Mouse (Mus musculus) mesoderm, embryonic 11.5 days (tissue): Measurements from ENCODE around the gene Rnf145.

Experiments
- DNase-seq: peaks from one replicate; pipeline ENCODE4 v3.0.0-alpha.2; 2012; ENCODE audit warnings: low read depth, low spot score

Rnf145 gene

DNA sequence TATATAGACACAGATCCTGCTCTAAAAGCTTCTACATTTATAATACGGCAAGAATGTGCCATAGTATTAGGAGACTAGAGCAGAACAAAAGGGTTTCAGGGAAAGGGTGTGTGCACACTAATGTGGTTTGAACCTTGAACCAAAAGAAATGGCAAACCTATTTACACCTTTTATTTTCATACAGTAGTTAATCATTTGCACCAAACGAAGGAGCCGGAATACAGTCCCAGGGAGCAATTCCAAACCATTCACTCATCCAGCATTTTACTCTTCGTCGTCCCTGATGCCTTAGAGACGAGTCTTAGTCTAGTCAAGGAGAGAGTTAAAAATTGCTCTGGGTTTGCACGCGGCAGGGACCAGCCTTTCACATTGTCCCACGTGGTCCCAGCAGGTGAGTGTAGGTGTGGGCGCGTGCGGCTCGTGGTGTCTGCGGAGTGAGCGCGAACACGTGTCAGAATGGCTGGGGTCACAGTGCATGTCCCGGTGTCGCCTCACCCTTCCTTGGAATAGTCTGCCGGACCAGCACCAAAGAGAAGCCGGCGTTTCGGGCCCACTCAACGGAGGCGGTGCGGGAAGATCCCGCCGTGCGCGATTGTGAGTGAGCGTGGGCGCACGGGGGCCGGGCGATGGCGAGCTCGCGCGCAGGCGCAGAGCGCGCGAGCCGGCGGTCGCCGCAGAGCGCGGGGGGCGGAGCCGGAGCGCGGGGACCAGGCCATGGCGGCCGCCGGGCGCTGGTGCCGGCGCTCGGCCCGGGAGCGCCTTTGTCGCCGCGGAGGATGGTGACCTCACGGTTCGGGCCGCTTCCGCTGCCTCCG, at the start of gene Rnf145:
Gene Rnf145, plus strand, starts transcription at position 684 of the 815 bp plus-strand sequence.
- peak; percentile 69 for DNase-seq

DNA sequence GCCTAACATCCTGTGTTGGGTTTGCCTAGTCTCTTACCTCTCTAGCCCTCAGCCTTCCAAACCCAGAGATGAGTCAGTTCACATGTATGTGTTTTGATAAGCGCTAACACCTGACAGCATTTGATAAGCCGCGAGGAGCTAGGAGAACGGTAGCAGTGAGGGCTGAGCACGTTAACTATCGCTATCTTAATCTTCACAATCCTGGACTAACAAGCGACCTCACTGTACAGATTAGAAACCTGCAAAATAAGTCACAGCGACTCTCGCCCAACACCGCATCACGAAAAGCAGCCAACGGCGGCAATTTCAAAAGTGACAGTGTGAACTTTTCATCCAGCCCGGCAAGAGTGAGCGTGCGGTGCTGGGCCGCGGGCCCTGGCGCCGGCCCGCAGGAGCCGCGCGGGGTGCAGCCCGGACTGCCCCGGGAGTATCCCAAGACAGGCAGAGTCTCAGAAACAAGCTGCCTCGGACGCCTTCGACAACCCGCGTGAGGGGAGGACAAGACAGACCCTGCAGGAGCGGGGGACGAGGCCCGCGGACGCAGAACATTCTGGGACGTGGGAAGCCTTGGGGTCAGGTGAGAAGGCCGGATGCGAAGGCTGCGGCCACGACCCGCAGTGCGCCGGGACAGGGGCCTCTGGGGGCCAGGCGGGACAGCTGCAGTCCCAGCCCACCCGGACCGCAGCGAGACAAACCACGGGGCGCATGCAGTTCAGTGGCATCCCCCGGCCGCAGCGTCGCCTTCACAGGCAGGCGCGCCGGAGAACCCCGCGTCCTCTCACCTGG, 48.9 kb upstream of the Rnf145 start:
- no peak for DNase-seq

DNA sequence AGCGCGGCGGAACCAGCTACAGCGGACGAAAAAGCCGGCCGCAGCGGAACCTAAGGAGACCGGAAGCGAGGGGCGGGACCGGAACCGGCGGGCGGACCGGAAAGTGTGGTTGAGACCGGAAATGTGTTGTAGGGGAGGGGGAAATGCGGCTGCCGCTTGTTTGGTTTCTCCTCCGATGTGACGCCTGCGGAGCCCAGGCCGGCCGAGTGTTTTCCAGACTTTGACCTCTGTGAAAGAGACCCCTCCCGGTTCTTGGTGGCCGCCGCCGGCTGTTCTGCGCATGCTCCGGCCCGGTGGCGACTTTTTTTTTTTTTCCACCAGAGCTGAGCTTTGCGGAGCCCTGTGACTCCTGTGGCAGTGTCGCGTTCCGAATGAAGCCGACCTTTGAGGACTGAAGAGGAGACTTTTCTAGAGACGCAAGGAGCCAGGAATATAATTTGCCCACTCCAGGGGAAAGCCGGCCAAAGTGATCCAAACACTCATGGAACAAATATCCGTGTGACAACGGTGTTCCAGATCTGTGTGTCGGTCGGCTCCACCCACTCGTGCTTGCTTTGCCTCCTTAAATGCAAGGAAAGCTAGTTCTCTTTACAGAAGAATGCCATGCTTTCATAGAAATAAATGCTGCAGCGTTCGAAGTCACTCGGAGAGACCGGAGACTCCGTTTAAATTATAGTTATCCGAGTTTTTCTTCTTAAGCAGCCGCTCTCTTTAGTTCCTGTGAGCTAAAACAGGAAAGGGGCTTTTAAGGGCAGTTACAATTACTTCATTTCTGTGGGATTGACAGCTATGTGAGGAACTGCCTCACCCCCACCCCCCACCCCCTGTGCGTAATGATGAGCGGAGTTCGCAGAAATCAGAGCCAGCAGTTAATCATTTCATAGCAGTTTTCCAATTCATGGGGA, 48.1 kb upstream of the Rnf145 start, which contains the start of gene Ublcp1:
Gene Ublcp1, minus strand, starts transcription at position 67 of the 905 bp plus-strand sequence.
- peak; percentile 94 for DNase-seq

DNA sequence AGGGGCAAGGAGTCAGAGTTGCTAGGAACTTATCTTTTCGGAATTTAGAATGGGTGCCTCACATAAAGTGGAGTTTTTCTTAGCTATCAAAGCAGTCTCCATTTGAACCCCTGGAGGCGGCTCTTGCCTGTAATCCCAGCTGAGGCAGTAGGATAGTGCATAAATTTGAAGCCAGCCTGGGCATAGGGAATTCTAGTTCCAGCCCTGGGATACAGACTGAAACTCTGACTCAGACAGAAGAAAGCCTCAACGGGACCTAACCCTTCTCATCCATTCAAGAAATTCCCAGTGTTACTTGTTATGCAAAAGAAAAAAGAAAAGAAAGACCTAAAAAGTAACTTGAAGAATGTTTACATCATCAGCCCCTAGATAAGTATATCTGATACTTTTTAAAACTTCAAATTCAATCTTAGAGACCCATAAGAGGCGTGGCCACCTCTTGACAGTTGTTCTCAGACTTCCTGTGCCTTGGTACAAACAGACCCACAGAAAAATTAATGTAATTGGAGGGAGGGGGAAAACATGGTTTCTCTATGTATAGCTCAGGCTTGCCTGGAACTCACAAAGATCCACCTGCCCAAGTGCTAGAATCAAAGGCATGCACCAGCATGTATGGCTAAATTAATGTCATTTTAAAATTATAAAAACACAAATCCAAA, 47.3 kb upstream of the Rnf145 start:
- DNase-seq = no peak

DNA sequence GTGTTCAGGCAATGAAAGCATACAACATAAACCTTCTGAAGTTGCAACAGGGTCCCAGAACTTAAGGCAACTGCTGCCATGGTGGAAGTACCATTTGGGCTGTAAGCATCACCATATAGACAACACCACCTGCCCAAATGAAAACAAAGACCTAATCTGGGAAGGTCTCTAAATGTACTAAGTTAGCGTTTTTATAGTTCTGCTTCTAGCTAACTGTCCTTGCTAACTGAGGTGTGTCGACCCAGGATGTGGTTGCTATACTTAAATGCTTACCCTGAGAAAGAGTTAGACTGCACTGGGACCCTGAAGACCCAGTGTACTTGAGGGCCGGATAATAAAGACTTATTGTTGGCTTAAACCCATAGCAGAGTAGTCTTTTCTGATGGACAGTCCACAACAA, 43.3 kb upstream of the Rnf145 start:
- DNase-seq = no peak

DNA sequence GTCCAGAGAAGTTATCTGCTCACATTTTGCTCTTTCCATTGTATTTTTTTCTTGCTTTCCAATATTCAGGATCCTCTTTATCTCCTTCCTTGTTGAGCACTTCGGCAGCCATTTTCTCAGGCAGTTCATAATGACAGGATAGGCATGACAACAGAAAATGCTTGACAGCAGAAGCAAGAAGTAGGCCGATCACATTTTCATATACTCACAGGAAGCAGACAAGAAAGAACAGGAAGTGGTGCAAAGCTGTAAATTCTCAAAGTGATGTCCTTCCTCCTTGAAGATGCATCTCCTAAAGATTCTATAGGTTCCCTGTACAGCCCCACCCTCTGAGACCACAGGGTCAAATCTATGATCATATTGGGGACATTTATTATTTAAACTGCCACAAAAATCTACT, 42.3 kb upstream of the Rnf145 start:
- no peak for DNase-seq

DNA sequence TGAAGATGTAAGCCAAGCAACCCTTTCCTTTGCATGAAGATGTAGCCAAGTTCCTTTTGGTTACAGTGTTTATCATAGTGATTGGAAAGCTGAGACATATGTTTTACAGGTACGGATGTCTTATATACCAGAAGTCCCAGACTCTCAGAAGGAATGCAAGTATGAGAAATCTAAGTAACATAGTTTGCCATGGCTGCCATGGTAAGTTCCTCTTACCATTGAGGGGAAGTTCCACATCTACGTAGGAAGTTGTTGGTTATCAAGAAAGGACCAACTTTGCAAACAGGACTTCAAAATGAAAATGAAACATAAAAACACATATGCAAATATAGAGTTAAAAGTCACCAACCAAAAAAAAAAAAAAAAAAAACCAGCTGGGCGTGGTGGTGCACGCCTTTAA, 40.4 kb upstream of the Rnf145 start:
- no peak for DNase-seq

DNA sequence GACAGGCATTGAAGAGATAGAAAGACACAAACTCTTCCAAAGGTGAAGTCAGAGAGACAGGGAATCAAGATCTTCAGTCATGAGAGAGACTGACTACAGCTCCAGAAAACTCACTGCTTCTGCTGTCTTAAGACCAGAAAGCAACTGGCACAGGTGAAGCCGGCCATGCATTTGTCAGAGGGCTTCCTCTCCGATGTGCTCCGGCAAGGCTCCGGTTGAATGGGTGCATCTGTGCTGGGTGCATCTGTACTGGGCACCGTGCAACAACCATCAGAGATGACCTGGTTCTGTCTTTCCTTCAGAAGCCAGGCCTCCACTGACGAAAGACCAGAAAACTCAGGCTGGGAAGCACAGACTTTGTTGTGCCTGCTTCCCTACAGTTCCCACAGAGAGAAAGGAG, 38.5 kb upstream of the Rnf145 start:
- DNase-seq = no peak

DNA sequence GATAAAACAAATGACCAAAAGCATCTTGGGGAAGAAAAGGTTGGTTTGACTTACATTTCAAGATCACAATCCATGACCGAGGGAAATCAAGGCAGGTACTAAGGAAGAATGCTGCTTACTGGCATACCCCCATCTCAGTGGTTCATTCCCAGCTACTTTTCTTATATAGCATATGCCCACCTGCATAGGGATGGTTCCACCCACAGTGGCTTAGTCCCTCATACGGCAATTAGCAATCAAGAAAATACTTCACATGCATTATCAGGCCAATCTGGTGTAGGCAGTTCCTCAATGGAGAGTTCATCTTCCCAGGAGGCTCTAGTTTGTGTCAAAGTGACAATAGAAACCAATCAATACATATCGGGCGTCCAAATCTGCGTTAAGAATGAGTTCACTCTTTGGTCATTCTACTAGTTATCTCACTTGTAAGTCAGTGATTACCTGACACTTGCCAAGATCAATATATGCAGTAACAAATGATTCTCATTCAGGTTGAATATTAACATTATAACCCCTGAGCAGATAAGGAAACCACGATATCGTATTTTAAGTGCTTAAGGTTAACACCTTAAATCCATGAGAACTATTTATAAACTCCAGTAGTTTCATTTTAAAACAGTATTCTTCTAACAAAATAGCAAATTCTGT, 33.6 kb upstream of the Rnf145 start:
- DNase-seq = no peak

DNA sequence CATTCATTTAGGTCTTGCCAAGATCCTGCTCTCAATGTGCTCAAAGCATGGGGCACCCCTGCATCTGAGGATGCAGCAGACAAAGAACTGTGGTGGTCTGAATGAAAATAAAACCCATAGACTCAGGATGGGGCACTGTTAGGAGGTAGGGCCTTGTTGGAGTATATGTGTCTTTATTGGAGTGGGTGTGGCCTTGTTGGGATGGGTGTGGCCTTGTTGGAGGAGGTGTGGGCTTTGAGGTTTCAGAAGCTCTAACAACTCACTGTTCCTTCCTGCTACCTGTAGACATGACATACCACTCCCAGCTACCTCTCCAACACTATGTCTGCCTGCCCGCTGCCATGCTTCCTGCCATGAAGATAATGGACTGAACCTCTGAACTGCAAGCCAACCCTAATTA, 29.6 kb upstream of the Rnf145 start:
- no peak for DNase-seq

DNA sequence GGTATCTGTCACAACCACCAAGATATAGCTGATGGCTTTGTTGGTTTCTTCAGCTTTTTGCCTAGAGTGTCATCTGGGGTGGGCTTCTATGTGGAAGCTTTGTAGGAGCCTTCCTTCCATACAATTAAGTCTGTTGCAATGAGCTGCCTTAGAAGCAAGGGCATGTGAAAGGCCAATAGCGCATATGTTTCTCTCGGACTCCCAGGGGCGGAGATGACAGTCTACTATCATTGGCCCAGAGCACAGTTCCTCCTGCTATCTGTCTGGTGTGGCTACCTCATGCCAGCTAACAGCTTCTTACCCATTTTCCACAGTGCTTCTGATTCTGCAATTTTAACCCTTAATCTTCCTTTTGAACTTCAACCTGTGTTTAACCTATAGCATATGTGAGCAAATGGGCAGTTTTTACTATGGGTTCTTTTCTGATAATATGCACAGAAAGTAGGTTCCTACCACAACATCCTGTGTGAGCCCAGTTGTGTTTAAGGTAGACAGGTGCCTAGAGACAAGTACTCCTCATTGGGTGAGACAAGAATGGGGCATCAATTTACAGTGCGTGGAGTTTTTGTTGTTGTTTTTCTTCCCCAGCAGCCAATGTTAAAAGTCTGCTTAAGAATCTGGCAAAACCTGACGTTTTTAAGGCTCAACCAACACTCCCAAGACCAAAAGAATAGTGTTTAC, 24.0 kb upstream of the Rnf145 start:
- no peak for DNase-seq

DNA sequence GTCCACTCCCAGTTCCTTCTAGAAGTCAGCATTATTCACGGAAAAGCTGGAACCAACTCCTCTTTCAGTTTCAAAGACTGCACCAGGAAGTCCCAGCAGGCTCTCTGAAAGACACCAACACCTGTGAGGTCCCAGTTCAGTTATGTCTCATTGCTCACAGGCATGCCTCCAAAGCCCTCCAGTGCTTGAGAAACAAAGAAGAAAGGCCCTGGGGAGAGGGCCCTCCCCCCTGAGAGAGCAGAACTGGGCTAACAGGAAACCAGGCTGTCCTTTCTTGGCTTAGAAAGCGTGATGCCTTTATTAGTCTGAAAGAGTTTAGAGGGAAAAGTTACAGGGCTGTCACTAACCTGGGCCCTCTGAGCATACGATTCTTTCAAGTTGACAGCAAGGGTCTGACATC, 22.5 kb upstream of the Rnf145 start:
- no peak for DNase-seq

DNA sequence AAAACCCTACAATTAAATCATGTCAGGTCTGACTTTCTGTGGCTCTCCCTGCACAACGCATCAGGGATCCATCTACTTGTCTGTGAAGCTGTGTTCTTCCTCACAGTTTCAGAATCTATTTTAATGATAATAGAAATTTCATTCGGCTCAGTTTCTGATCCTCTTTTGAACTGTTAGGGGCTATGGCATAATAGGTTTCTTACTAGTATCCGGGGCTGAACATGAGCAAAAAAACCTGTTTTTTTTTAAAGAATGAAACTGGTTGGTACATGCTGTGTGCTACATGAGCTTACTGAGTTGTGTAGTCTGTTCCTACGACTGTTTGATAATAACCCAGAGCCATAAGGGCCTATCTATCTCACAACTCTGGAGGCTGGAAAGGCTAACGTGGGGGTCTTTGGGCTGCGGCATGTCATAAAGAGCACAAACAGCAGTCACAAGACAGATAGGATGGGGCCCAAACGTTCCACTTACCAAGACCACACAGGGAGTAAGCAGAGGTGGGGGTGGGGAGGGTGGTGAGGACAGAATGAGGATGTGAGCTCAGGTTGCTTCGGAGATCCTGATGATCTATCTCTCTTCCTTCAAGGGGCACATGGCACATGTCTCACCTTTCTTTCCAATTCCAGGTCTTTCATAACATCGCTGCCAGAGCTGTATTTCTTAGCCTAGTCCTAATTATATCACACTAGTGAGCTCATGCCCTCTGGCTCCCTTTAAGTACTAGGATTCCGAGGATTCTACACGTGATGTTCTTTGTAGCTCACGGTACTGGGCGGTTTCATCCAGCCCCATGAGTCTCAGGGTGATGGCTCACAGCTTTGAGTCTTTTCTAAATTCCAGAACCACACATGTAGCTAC, 20.1 kb upstream of the Rnf145 start:
- DNase-seq = no peak

DNA sequence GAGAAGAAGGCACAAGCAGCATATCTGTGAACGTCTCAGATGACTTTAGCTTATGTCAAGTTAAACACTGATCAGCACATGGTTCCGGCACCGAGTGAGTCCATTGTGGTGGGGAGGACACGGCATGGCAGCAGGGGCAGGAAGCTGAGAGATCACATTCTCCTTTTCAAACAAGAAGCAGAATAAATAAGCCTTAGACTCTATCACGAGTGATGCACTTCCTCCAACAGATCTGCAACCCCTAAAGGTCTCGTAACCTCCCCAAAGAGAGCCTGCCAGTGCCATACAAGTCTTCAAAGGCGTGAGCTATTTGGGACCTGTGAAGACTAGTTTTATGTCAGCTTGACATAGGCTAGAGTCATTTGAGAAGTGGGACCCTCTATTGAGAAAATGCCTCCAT, 17.8 kb upstream of the Rnf145 start:
- DNase-seq = no peak

DNA sequence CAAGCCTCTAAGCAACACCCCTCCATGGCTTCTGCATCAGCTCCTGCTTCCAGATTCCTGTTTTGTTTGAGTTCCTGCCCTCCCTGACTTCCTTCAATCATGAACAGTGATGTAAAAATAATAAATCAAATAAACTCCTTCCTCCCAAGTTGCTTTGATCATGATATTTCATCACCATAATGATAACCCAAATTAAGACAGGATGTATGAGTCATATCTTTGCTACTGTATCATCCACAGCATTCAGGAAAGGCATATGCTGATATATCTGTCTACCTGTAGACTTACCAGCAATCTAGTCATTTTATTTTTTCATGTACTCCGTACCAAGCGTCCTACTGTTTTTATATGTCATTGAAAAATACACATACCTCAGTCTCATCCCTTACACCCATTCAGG, 17.3 kb upstream of the Rnf145 start:
- DNase-seq = no peak

DNA sequence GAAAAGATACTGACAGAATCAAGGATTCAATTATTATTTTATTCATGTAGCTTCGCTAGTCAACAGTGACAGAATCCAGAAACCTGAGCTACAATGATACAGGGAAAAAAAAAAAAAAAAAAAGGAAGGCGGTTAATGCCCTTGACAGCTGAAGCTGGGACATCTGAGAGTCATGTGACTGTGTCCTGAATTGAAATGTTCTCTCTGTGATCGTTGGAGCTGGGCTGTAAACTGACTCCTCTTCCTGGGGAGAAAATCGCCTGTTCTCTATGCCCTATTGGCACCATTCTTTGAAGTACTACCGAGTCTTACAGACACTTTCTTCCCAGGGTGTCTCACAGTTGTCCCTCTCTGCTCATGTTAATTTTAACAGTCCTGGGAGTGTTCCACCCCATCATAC, 15.8 kb upstream of the Rnf145 start:
- DNase-seq = no peak

DNA sequence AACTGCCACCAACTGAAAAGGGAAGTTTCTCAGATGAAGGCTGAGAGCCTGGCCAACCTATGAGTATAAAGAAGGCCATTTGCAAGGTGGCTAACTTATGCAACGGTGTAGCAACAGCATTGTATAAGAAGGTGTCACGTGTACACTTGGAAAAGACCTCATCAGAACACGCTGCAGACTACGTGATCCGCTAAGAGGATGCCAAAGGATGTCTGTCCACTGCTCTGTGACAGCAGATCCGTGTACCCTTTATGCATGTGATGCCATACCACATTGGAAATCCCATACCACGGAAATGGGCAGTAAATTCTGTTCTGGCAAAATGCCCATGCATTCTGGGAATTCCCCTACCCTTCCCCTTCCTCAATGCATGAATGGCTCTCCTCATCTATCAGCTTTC, 14.6 kb upstream of the Rnf145 start:
- DNase-seq = no peak

DNA sequence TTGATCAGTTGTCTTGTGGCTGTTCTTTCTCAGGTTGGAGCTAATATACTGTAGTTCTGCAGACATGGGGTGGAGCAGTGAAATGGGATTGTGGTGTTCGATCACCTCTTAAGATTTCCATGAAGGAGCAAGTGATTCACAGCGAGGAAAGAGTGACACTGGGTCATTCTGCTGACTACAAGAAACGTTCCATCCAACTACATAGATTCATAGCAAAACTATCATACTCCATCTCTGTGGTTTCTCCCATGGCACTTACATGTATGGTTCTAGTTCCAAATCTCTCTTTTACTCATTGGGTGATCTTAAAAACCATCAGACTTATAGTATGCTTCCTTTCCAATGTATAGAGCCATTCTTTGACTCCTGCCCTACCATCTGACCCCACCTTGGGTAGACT, 14.0 kb upstream of the Rnf145 start:
- DNase-seq = no peak

DNA sequence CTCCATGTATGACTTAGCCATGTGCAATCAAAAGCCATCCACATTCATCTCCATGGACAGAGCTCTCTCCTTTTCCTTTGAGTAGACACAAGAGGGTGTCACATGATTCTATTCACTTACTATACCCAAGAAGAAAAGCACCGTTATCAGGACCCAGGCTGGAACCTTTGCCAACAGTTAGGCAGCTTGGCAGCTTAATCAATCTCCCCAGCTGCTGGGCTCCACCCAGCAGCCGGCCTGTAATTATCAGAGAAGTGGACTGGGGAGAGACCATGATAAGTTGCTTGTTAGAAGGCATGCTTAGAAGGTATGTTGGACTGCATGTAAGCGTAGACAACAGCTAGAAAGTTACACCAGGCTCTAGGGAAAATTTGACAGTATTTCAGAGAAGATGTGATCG, 9.9 kb upstream of the Rnf145 start:
- DNase-seq = no peak
